Mouse (Mus musculus) left cerebral cortex, postnatal 4 days (tissue): ENCODE measurements at regions not wholly inside any gene's neighbourhood (a gene's known extent, or its start where the extent isn't known, plus 50 kb on each side); places are given as distances from the start of the nearest gene placed in this dataset.

Experiments used
- DNase-seq: peaks from one replicate; pipeline ENCODE4 v3.0.0-alpha.2; 2022
- intact Hi-C: fragments of 180-260 bp; cut with DNase I; formaldehyde crosslinking; loops from one replicate; pipeline ENCODE4 v1.15.1; 2025

DNA sequence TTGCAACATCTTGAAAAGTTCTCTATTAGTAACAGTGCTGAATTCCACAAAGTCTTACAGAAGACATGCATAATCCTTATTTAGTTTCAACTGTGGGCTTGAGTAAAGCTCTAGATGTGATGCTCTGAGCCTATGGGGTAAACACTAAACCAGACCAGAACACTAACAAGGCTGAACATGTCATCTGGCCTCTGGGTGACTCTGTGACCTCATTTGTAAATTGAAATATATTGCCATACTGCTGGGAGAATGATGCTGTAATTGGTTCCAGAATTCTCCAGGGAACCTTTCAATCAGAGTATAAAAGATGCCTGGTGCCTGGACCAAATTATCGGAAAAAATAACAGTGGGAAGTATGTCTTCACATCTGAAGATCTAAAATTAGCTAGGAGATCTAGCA lies 309.9 kb upstream of the Megf9 start:
- no peak for DNase-seq
- intact Hi-C loops = no loop called here

GRCm38 (mm10) chr4:70810956-70811316 lies 276.1 kb upstream of the Megf9 start:
- intact Hi-C loops = no loop called here

DNA sequence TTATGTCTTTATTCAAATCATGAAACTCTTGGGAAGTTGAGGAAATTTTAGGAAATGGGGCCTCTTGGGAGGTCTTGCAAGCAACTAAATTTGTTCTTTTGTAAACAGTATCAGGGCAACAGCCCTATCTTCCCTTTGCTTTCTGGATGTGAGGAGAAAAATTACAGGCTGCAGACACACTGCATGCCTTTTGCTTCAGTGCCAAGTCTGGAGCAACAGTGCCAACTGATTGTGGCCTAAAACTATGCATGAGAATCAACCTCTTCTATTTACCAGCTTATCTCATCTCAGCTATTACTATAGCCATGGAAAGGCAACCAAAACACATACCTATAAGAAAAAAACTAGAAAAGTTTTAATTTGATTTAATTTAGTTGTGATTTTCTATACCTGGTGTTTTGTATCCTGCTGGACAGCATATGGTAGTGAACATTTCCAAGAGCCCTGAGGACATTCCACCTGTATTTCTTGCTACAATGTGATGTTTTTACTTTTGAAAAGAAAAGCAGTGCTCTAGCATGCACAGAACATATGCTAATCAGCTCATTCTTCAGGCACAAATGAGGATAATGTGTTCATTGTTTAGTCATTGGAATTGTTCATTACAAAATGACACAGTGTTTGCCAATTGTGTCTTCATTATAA lies 275.6 kb upstream of the Megf9 start:
- intact Hi-C loops = no loop called here
- DNase-seq = peak; percentile 55

More at GRCm38 (mm10) chr4:70810956-70811316, 276.1 kb upstream of the Megf9 start:
- DNase-seq = no peak

- no peak for DNase-seq
Observed at GRCm38 (mm10) chr4:70804925-70805342, 270.1 kb upstream of the Megf9 start.

DNA sequence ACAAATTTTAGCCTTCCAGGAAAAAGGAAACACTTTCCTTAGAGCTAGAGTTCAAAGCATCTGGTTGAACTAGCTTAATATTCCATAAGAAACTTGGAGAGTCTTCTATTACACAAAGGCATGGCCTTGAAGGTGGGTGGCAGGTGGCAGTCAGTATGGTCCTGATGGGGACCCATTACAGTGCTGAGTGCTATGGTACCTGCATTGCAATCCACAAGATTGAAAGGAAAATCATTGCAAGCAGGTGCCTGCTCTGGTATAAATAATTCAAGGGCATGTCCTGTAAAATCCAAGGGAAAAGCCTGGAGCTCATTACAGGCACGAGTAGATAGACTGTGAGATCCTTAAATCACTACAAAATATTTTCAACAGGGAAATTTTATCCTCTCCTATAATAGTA lies 263.7 kb upstream of the Megf9 start:
- intact Hi-C loops = no loop called here
- no peak for DNase-seq

More at GRCm38 (mm10) chr4:70804925-70805342, 270.1 kb upstream of the Megf9 start:
- intact Hi-C loops = no loop called here

DNA sequence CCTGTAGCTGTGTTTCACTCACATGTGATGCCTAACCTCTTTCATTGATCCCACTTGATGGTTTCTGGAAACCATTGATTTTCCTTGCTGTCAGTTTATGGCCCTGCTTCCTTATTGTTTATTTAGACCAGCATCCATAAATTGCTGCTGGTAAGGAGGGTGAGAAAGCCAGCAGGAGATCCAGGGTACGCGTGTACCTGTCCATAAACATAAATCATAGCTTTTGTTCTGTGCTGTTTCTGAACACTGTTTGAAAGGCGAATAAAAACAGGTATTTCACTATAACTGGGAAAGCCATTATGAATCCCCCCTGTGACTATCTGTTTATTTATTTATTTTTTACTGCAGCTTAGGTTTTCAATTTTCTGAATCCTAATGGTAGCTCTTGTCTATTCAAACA lies 263.1 kb upstream of the Megf9 start:
- no peak for DNase-seq
- intact Hi-C loops = no loop called here

- no peak for DNase-seq
- intact Hi-C loops = no loop called here
Observed at GRCm38 (mm10) chr4:70783487-70783886, 248.7 kb upstream of the Megf9 start.

- DNase-seq = no peak
Observed at GRCm38 (mm10) chr4:70781591-70781990, 246.8 kb upstream of the Megf9 start.

GRCm38 (mm10) chr4:70776273-70776672 lies 241.5 kb upstream of the Megf9 start:
- no peak for DNase-seq
- intact Hi-C loops = no loop called here

More at GRCm38 (mm10) chr4:70781591-70781990, 246.8 kb upstream of the Megf9 start:
- intact Hi-C loops = no loop called here

DNA sequence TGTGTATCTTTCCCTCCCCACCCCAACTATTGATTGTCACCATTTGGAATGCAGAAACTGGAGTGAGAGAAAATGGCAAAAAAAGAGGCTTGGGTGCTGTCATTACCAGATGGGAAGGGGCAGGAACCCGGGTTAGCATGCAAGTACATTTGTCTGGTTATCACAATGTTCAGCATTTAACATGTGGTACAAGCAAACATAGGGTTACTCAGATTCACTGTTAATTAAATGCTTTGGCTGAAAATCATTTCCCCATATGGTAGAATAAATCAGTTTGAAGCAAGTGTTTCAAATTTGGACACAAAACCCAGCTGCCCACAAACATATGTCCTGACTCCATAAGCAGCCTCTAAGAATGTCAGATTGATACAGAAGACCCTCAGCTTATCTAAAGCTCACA lies 208.6 kb upstream of the Megf9 start:
- no peak for DNase-seq

DNA sequence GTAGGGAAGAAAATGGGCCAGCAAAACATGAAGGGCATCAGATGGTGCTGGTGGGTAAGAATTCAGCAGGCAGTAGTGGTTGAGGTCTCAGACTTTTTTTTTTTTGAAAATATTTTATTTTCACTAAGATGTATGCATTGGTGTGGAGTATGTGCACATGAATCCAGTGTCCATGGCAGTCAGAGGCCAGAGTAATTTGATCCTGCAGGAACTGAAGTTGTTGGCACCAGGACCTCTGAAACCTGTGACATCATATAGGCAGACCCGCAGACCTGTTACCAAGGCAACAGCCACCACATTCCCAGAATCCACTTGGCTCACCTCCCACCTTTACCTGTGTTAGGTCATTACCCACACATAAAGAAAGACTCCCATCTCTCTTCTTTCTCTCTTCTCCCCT lies 207.2 kb upstream of the Megf9 start:
- intact Hi-C loops = no loop called here
- no peak for DNase-seq

More for the DNA sequence above, 208.6 kb upstream of the Megf9 start:
- intact Hi-C loops = no loop called here

DNA sequence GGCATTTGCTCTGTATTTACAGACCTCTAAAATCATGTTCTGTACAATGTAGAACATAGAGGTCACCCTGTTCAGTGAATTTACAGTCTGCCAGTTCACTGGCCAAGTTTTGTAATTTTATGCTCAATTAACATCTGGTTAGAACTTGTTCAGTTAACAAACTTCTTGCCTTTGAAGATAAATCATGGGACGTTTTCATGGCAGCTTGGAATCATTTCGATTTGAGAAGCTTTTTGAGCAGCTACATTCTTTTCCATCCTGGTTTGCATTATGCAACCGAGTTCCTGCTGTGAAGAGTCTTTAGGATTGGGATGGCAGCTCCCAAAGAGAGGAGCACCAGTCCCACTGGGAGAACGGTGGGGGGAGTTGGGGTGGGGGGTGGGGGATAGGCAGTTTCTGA lies 206.3 kb upstream of the Megf9 start:
- intact Hi-C loops = no loop called here
- DNase-seq = no peak

DNA sequence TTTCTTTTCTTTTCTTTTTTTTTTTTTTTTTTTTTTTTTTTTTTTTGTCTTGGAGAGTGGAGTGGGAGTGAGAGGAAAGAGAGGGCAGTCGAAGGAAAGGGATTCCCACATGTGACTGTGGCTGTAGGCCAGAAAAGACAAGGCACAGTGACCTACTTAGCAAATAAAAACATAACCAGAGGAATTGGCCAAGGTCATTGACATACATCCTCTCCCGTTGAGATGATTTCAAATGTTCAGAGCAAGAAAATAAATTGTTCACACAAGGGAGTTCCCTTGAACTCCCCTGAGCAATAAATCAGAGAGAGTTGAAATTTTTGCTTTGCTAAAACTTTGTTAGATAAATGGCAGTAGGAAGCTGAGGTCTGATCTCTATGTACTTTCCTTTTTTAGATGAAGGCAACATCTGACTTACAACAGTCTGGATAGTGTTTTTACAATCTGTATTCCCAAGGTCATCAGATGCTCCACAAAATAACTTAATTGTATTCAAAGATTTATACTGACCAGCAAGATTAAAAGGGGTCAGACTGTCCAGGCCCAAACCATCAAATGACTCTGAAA lies 174.4 kb upstream of the Megf9 start:
- DNase-seq = no peak
- intact Hi-C loops = no loop called here

GRCm38 (mm10) chr4:70705128-70705752 lies 170.4 kb upstream of the Megf9 start:
- intact Hi-C loops = no loop called here
- DNase-seq = no peak

DNA sequence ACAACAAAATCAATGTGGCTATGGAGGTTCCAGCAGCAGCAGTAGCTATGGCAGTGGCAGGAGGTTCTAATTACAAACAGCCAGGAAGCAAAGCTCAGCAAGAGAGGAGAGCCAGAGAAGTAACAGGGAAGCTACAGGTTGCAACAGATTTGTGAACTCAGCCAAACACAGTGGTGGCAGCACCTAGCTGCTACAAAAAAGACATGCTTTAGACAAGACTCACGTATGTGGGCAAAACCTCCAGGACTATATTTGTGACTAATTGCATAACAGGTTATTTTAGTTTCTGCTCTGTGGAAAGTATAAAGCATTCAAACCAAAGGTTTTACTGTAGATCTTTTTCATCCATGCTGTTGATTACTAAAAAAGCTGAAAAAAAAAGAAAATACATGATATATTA lies 166.1 kb upstream of the Megf9 start:
- intact Hi-C loops = no loop called here
- no peak for DNase-seq

- intact Hi-C loops = no loop called here
- no peak for DNase-seq
Observed at GRCm38 (mm10) chr4:70664181-70664580, 129.4 kb upstream of the Megf9 start.

GRCm38 (mm10) chr4:70621431-70621837 lies 86.6 kb upstream of the Megf9 start:
- DNase-seq = no peak
- intact Hi-C loops = no loop called here

DNA sequence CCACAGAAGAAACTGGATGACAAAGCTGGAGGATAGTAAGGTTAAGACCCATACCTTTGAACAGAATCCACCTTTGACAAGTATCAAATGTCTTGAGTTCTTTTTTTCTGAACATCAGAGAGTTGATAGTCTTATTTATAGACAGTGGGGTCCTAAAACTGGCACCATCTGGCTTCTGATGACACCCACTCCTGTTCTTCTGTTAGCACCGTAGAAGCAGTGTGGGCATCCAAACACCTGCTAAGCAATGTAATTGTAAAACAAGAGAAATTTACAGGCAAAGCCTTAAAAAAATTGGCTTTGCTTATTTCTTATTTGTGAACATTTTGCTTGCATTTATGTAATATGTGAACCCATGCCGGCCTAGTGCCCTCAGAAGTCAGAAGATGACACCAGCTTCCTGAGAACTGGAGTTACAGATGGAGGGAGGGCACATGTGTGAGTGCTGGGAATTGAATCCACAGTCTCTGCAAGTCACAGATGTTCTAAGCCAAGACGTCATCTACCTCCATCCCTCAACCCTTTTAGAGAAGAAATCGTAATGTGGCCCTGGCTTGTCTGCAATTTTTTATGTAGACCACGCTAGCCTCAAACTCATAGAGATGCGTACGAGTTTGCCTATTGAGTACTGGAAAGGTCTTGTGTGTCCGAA lies 85.0 kb upstream of the Megf9 start:
- no peak for DNase-seq
- intact Hi-C loops = no loop called here

DNA sequence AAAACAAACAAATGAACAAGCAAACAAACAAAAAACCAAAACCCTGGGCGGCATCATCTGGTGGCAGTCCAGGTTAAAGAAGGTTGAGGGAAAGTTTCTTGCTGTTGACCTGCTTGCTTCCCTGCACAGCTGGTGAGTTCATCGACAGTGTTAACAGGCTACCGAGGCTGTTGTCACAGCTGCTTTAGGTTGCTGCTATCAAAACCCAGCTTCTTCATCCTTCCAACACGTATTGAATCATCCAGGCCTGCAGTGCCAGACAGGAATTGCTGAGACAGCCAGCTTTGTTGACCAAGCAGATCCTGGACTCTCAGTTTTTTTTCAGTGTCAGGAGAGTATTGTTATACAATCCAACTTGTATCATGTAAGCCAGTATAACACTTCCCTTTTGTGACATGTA lies 81.0 kb upstream of the Megf9 start:
- intact Hi-C loops = no loop called here
- no peak for DNase-seq

- DNase-seq = no peak
- intact Hi-C loops = no loop called here
Observed at GRCm38 (mm10) chr4:70614411-70614810, 79.6 kb upstream of the Megf9 start.

DNA sequence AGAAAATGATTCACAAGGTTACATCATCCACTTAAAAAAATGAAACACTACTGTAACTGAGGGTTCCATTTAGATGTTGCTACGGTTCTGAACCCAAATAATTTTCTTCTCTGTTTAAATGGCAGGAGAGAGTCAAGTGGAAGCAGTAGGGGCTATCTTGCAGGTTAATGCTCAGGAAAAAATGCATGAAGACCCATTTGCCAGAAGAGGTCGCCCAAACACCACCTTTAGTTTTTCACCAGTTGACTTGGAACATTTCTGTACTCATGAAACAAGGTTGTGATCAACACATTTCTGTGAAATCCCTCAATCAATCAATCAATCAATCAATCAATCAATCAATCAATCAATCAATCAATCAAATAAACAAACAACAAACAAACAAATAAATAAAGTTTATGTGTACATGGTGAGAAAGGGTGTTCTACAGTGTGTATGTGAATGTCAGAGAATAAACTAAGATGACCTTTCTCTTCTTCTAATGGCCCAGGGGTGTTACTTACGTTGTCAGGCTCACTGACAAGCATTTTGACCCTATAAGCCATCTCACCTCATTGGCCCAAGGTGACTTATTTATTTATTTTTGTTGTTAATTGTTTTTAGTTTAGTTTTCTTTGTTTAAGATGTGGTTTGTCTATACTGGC lies 68.5 kb upstream of the Megf9 start:
- DNase-seq = peak; percentile 50
- intact Hi-C loops = loop anchor here (5.0 kb wide), 2 partner anchors 151 to 1594 kb away; no protein-coding TSS in a partner anchor
